Mouse (Mus musculus) bone marrow, adult 2 months (tissue): ENCODE measurements around the gene Tlr8. TPM values are rescaled to one million over a fixed set of nuclear protein-coding genes. Genes with fewer than 3 reads are reported as not detected.

Source experiments
- H3K27ac ChIP-seq: fragments of 200-500 bp; 2 replicates; pipeline ENCODE4 v1.5.1; 2012; ENCODE audit warnings: low read depth, mild to moderate bottlenecking, control low read depth, inconsistent platforms, low read length; ENCODE audit not compliant: control insufficient read depth, poor library complexity, insufficient read depth
- H3K4me1 ChIP-seq: fragments of 200-500 bp; 2 replicates; pipeline ENCODE4 v1.6.1; 2011; ENCODE audit warnings: low read length; ENCODE audit not compliant: control insufficient read depth, insufficient read depth
- H3K4me3 ChIP-seq: fragments of 200-500 bp; replicated peaks from 2 replicates; pipeline ENCODE3; 2011; ENCODE audit warnings: mild to moderate bottlenecking, low read depth, low read length, control low read depth; ENCODE audit not compliant: control insufficient read depth
- CTCF ChIP-seq: fragments of 200-500 bp; IDR thresholded peaks from 2 replicates; pipeline ENCODE4 v1.5.1; 2011; ENCODE audit warnings: low read length, control low read depth; ENCODE audit not compliant: control insufficient read depth, insufficient read depth
- POLR2A ChIP-seq: fragments of 200-500 bp; IDR thresholded peaks from 2 replicates; pipeline ENCODE4 v1.6.1; 2011; ENCODE audit warnings: low read depth, mild to moderate bottlenecking, control low read depth, low read length, borderline replicate concordance; ENCODE audit not compliant: control insufficient read depth
- WGBS: fragments of 180-500 bp; shearing (Covaris S2); methylation state at CpG from one replicate; pipeline ENCODE4 v1.1.7; 2018; 5-methylcytosine and 5-hydroxymethylcytosine counted together
- polyA plus RNA-seq: library from polyadenylated mRNA; stranded (reverse); fragments of >200 nt; gene quantifications from 2 replicates; pipeline ENCODE4 v1.2.4, GENCODE M21; 2011; ENCODE audit warnings: low replicate concordance; ENCODE audit not compliant: missing spikeins, insufficient read depth, insufficient read length

Tlr8 gene
- polyA plus RNA-seq, 1 experiment: 1.4 TPM

DNA sequence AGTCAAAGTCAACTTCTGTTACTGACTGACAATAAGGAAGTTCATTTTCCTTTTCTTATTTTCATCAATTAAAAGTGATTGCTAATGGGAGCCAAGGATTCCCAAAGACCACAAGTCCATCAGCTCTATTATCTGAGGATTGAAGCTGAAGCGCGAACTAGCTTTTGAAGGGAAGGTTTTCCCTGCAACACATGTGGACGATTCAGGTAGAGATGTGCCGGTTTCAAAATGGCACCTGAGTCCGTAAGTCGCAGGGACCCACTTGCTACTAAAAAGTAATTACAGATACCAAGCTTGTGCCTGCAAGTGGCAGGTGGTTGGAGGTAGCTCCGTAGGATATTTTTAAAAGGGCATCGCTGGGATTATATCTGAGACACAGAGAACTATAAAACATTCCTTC is 54.3 kb downstream of the Tlr8 start:
- Histone ChIP-seq H3K4me1 (peaks cover 2% of the 10 kb centered on the region), H3K4me3 (peak overlapping the region; percentile 67), H3K27ac (peak overlapping the region; percentile 95)
- TF ChIP-seq CTCF: no peak
- no peak for TF ChIP-seq POLR2A
- WGBS: 14% methylated on average over 8 of the region's 8 CpGs

DNA sequence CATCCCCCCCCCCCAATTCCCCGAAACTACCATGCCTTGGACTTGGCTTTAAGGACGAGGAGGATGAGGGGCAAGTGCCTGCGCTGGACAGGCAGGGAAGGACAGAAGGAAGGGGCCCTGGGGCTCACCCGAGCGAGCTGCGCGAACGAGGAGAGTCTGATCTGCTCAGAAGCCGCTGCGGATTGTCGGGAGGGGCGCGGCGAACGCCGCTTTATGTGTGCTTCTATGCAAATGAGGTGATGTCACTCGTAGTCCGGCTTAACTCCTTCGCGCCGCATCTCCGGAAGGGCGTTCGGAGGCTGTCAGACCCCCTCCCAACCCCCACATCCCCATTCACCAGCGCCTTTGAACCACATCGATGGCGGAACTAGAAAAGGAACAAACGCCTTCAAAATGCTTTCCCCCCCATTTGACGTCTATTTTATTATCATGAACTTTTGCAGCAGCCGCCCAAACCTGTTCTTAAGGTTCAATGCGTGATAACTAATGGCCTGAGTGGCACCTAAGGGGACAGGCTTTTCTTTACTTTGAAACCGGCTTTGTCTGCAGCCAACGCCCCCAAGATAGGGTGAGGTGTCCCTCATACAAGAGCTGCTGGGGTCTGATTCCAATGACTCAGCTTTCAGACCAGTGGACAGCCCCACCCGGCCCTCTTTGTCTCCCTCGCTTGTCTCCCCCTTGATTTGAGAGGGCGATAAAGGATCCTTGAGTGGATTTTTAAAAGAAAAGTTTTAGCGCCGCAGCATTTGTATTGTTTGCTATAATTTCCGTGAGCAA is 55.0 kb downstream of the Tlr8 start, which contains the start of gene Tmsb4x:
Tmsb4x (minus strand) TSS at position 338 of the 777 bp plus-strand sequence.
- peak within 1 kb of the TSS; percentile 82 for H3K4me3 ChIP-seq
- peak within 1 kb of the TSS; percentile 95 for H3K27ac ChIP-seq
- 10% methylated on average over 39 of the region's 39 CpGs for WGBS
- TF ChIP-seq POLR2A: peak; percentile 99
- no peak for TF ChIP-seq CTCF
- peaks cover 2% of the 10 kb centered on the region for H3K4me1 ChIP-seq

DNA sequence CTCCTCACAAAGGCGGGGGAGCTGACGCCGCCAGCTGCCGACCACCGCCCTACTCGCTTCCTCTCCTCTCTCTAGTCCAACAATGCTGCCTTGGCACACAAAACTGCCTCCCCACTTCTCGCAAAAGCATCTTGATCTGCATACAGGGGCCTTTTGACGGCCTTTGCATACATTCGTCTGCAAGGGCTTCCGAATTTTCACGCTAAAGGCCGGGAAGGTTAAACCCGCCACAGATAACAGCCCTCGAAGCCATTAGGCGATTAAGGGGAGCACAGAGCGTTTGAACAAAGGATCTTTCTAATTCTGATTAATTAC is 55.7 kb downstream of the Tlr8 start:
- 9% methylated on average over 16 of the region's 16 CpGs for whole genome bisulfite sequencing
- H3K27ac ChIP-seq: peak overlapping the region; percentile 95
- TF ChIP-seq CTCF (no peak), POLR2A (peak; percentile 43; the same call in 1 of the 2 replicates)
- H3K4me3 ChIP-seq: peak overlapping the region; percentile 82
- peaks cover 2% of the 10 kb centered on the region for H3K4me1 ChIP-seq

DNA sequence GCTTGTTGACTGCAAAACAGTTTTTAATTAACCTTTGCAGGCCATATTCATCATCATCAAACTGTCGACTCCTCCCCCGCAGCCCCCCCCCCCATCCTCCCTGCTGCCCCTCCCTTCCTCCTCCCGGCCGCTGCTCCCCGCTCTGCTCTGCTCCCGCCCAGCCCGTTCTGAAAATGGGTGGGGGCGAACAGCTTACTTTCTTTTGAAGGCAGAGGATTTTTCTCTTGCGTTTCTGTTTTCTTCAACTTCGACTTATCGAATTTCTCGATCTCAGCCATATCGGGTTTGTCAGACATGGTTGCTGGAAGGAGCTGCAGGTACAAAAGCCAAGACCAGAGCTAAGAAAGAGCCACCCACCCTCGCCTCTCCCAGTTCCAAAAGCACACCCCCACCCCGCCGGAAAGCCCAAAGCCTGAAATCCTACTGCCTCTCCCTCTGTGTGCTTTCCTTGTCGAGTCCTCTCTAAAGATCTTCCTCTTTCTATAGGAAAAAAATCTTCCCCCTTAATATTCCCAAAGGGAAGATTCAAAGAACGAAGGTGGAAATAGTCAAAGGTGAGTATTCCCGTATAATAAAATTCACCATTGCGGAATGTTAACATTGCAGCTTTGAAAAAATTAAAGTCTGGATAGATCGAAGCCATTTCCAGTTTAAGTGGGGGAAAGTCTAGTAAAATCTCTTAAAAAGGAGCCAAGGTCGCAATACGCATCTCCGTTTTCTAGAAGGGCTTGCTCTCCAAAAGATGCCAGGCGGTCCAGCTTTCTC is 56.2 kb downstream of the Tlr8 start:
- peaks cover 2% of the 10 kb centered on the region for H3K4me1 ChIP-seq
- no peak for TF ChIP-seq CTCF
- TF ChIP-seq POLR2A: no peak
- peak overlapping the region; percentile 95 for H3K27ac ChIP-seq
- 13% methylated on average over 24 of the region's 25 CpGs for WGBS
- peak overlapping the region; percentile 82 for H3K4me3 ChIP-seq

- 23% methylated on average over 8 of the region's 8 CpGs for WGBS
- no peaks in the 10 kb centered on the region; the same call in 1 of the 2 replicates for H3K4me1 ChIP-seq
- peak overlapping the region; percentile 49 for H3K4me3 ChIP-seq
- H3K27ac ChIP-seq: peak overlapping the region; percentile 57
- no peak for TF ChIP-seq POLR2A
- TF ChIP-seq CTCF: no peak
Measured at GRCm38 (mm10) chrX:167205813-167206520, 58.2 kb downstream of the Tlr8 start.

- TF ChIP-seq CTCF (no peak), POLR2A (no peak)
- Histone ChIP-seq H3K4me1 (no peaks in the 10 kb centered on the region; the same call in 1 of the 2 replicates), H3K4me3 (no peak overlapping the region), H3K27ac (peak overlapping the region; percentile 33; the same call in 1 of the 2 replicates)
- 18% methylated on average over 2 of the region's 2 CpGs for WGBS
Measured at GRCm38 (mm10) chrX:167201365-167201764, 62.8 kb downstream of the Tlr8 start.

DNA sequence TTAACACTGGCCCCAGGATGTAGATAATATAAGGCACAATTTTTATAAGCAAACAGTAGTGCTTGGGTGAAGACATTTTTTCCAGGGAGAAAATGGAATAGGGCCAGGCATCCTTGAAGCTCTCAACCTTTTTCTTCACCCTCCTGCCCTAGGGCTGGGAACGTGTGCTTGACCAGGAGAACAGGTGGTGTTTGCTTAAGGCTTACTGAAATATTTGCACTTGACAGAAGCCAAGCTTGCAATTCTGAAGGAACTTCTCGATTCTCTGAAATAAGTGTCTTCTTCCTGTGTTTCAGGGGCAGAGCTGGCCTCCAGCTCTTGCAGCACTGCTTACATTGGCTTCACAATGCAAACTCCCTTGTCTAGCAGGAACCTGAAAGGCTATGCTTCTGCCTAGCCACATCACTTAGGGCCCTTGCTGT is 68.9 kb downstream of the Tlr8 start:
- WGBS: 25% methylated on average over 2 of the region's 2 CpGs
- no peak for TF ChIP-seq CTCF
- TF ChIP-seq POLR2A: no peak
- no peaks in the 10 kb centered on the region; the same call in 1 of the 2 replicates for H3K4me1 ChIP-seq
- no peak overlapping the region for H3K4me3 ChIP-seq
- peak overlapping the region; percentile 33; the same call in 1 of the 2 replicates for H3K27ac ChIP-seq

Other genes starting within 250 kb of the Tlr8 start
- 2,117 and 3,348 TPM in 2 replicates for gene Tmsb4x, start 55.0 kb downstream of the Tlr8 start, polyA plus RNA-seq
- gene Tlr7, start 66.2 kb upstream of the Tlr8 start, polyA plus RNA-seq: 2.9 and 5.7 TPM in 2 replicates
- 3.9 and 9.6 TPM in 2 replicates for gene Prps2, start 118.4 kb upstream of the Tlr8 start, polyA plus RNA-seq